In genomic region chr5:113558065-113558464, GRCm38 (mm10) we compare ENCODE assay signal across 16 mouse cellular contexts.
"Had no signal": no experiment of that assay in that cellular context is flagged by ENCODE, and none has a peak within 500 bp of the region (broad histone marks: within the 10 kb centered on the region; RNA-seq: fewer than 3 reads in every experiment).

No protein-coding gene starts in this region.

- H3K27me3 ChIP-seq: lung, embryonic 15.5 days had no signal

- DNase-seq: kidney, postnatal 10 days; kidney, postnatal 4 days; liver; lung, adult 18-20 months; lung, postnatal 10 days; lung, postnatal 4 days; midbrain, embryonic 14.5 days; thymus, adult 18-20 months; thymus, postnatal 36 days had no signal

- H3K4me1 ChIP-seq: kidney, embryonic 15.5 days; liver, embryonic 12.5 days; liver, embryonic 15.5 days had no signal

- ATAC-seq: liver, embryonic 12.5 days had no signal

- H3K9ac ChIP-seq: kidney, embryonic 15.5 days; limb, embryonic 13.5 days; liver, embryonic 12.5 days; liver, embryonic 15.5 days; lung, embryonic 15.5 days had no signal

- H3K4me2 ChIP-seq: kidney, embryonic 15.5 days; limb, embryonic 13.5 days; liver, embryonic 12.5 days; liver, embryonic 15.5 days; lung, embryonic 15.5 days; midbrain, embryonic 11.5 days had no signal

- H3K27ac ChIP-seq: kidney, embryonic 15.5 days; limb, embryonic 10.5 days; limb, embryonic 13.5 days; liver, embryonic 12.5 days; liver, embryonic 15.5 days; lung, embryonic 15.5 days had no signal

- H3K9me3 ChIP-seq: kidney, embryonic 15.5 days; limb, embryonic 10.5 days; limb, embryonic 13.5 days; liver, embryonic 12.5 days; liver, embryonic 15.5 days; lung, embryonic 15.5 days had no signal

- H3K4me3 ChIP-seq: kidney, embryonic 15.5 days; limb, embryonic 10.5 days; limb, embryonic 13.5 days; liver, embryonic 12.5 days; liver, embryonic 15.5 days; lung, embryonic 15.5 days had no signal

- H3K36me3 ChIP-seq: kidney, embryonic 15.5 days; limb, embryonic 10.5 days; limb, embryonic 13.5 days; liver, embryonic 12.5 days; liver, embryonic 15.5 days; lung, embryonic 15.5 days had no signal
